Mouse (Mus musculus) intestine, embryonic 15.5 days (tissue): ENCODE measurements around the gene Cmya5. TPM values are rescaled to one million over a fixed set of nuclear protein-coding genes. Genes with fewer than 3 reads are reported as not detected.
"Not testable (repeated sequence)": the region's sequence is repeated elsewhere in the genome, so short reads cannot be mapped to it uniquely, and the experiment has no call there.

Experiments
- ATAC-seq: fragments of 200-750 bp; cut with Nextera tagmentation; 2 replicates; pipeline ENCODE4 v1.8.0; 2017; ENCODE audit warnings: moderate TSS enrichment, moderate library complexity
- H3K27ac ChIP-seq: fragments of 300-500 bp; sonication (generic); 2 replicates; pipeline ENCODE4 v1.5.1; 2015; ENCODE audit warnings: mild to moderate bottlenecking, inconsistent platforms
- H3K27me3 ChIP-seq: fragments of 300-500 bp; sonication (generic); replicated peaks from 2 replicates; pipeline ENCODE4 v1.6.1; 2015; ENCODE audit warnings: inconsistent platforms
- H3K36me3 ChIP-seq: fragments of 300-500 bp; sonication (generic); 2 replicates; pipeline ENCODE4 v1.6.1; 2015; ENCODE audit warnings: inconsistent platforms
- H3K4me1 ChIP-seq: fragments of 300-500 bp; sonication (generic); replicated peaks from 2 replicates; pipeline ENCODE4 v1.6.1; 2015; ENCODE audit warnings: inconsistent platforms
- H3K4me2 ChIP-seq: fragments of 300-500 bp; sonication (generic); replicated peaks from 2 replicates; pipeline ENCODE4 v1.6.1; 2015; ENCODE audit warnings: mild to moderate bottlenecking, inconsistent platforms
- H3K4me3 ChIP-seq: fragments of 300-500 bp; sonication (generic); replicated peaks from 2 replicates; pipeline ENCODE4 v1.5.1; 2015; ENCODE audit warnings: inconsistent platforms
- H3K9ac ChIP-seq: fragments of 300-500 bp; sonication (generic); 2 replicates; pipeline ENCODE4 v1.6.1; 2015; ENCODE audit warnings: inconsistent platforms
- H3K9me3 ChIP-seq: fragments of 300-500 bp; sonication (generic); 2 replicates; pipeline ENCODE4 v1.6.1; 2016; ENCODE audit warnings: inconsistent platforms
- WGBS: fragments of 180-500 bp; shearing (Covaris S2); methylation state at CpG from one replicate; pipeline ENCODE4 v1.1.7; 2015; 5-methylcytosine and 5-hydroxymethylcytosine counted together
- polyA plus RNA-seq: library from polyadenylated mRNA; unstranded; fragments of >200 nt; fragmentation: Nextera tagmentation; extraction: Ambion mirVana; gene quantifications from 2 replicates; pipeline ENCODE4 v1.2.1, GENCODE M21; 2015

Gene Cmya5
- 0.04 and 0.08 TPM in 2 replicates for polyA plus RNA-seq

- H3K4me3 ChIP-seq: peak within 1 kb of the TSS; percentile 55
- H3K9me3 ChIP-seq: no peaks in the 10 kb centered on the region
- WGBS: 3% methylated on average over 45 of the region's 45 CpGs
- no peaks in the 10 kb centered on the region for H3K27me3 ChIP-seq
- H3K27ac ChIP-seq: peak within 1 kb of the TSS; percentile 70
- peak; percentile 97 for ATAC-seq
- H3K4me2 ChIP-seq: peak within 1 kb of the TSS; percentile 96
- peaks cover 5% of the 10 kb centered on the region; the same call in 1 of the 2 replicates for H3K4me1 ChIP-seq
- no peaks in the 10 kb centered on the region for H3K36me3 ChIP-seq
- H3K9ac ChIP-seq: peak within 1 kb of the TSS; percentile 51
These were observed at the start of gene Cmya5 for GRCm38 (mm10) chr13:93144336-93145167. Cmya5 (minus strand) TSS chr13:93144724.

DNA sequence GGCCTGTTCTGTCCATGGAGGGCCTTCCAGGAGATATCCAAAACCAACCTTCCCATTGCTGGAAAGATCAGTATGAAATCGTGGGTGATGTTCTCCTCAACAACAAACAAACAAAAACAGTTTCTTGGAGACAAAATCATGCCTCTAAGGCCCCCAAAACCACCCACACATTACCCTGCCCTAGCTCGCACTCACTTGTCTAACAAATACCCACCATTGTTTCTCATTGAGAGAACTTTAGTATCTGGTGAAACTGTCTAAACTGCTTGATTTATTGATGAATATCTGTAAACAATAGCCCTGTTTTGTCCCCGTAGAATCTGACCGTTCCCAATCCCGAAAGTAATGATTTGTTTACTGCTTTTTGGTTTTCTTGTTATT is 48.1 kb upstream of the Cmya5 start:
- peak overlapping the region; percentile 52; the same call in 1 of the 2 replicates for H3K27ac ChIP-seq
- H3K4me3 ChIP-seq: peak overlapping the region; percentile 76
- no peaks in the 10 kb centered on the region; the same call in 1 of the 2 replicates for H3K4me1 ChIP-seq
- no peaks in the 10 kb centered on the region for H3K36me3 ChIP-seq
- 53% methylated on average over 5 of the region's 5 CpGs for WGBS
- no peak for ATAC-seq
- peak overlapping the region; percentile 68 for H3K4me2 ChIP-seq
- H3K27me3 ChIP-seq: no peaks in the 10 kb centered on the region
- H3K9ac ChIP-seq: peak overlapping the region; percentile 39; the same call in 1 of the 2 replicates
- no peaks in the 10 kb centered on the region for H3K9me3 ChIP-seq

DNA sequence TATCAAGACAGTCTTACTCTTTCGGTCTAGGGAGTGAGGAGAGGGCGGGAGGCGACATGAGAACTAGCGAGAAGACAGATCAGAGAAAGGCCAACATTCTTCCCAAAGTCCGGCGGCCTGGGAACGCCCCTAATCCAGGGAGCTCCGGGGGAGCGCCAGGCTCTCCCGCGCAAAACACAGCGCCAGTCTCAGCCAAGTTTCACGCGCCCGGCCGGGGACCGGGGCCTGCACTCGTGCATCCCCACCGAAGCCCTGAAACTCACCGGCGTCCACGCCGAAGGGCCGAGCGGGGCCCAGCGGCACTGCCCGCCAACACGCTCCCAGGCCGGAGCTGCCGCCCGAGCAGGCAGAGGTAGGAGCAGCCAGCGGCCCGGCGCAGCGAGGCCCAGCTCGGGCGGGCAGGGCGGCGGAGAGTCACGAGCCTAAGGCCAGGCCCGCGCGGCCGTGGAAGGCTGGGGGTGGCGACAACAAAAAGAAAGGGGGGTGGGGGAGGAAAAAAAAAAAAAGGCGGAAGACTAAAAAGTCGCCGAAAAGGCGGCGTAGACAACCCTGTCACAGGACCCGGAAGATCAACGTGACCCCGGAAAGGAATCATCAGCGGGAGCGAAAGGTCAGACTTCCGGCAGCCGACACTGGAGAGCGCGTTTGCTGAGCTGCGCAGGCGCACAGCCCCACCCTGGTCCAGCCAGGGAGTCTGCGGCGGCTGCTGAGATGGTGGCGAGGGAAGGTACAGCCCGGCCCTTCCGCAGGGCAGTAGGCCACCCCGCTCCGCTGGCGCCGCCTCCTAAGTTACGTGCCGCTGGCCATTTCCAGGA is 47.5 kb upstream of the Cmya5 start, which contains the start of gene Tent2:
Tent2 (minus strand) TSS at position 555 of the 815 bp plus-strand sequence.
- no peaks in the 10 kb centered on the region; the same call in 1 of the 2 replicates for H3K4me1 ChIP-seq

GRCm38 (mm10) chr13:93189416-93189815 is 44.9 kb upstream of the Cmya5 start:
- H3K4me2 ChIP-seq: no peak overlapping the region
- ATAC-seq: no peak
- no peaks in the 10 kb centered on the region for H3K27me3 ChIP-seq
- no peak overlapping the region for H3K27ac ChIP-seq
- H3K9ac ChIP-seq: no peak overlapping the region
- 72% methylated on average over 2 of the region's 2 CpGs for WGBS
- no peaks in the 10 kb centered on the region; the same call in 1 of the 2 replicates for H3K4me1 ChIP-seq
- no peak overlapping the region for H3K4me3 ChIP-seq
- H3K36me3 ChIP-seq: no peaks in the 10 kb centered on the region; the same call in 1 of the 2 replicates
- H3K9me3 ChIP-seq: no peaks in the 10 kb centered on the region

More for the DNA sequence above, 47.5 kb upstream of the Cmya5 start, which contains the start of gene Tent2:
- peak within 1 kb of the TSS; percentile 76 for H3K4me3 ChIP-seq
- ATAC-seq: peak; percentile 99
- peak within 1 kb of the TSS; percentile 94 for H3K9ac ChIP-seq
- WGBS: under 1% methylated on average over 70 of the region's 72 CpGs
- peak within 1 kb of the TSS; percentile 68 for H3K4me2 ChIP-seq
- H3K27me3 ChIP-seq: no peaks in the 10 kb centered on the region
- H3K36me3 ChIP-seq: no peaks in the 10 kb centered on the region
- no peaks in the 10 kb centered on the region for H3K9me3 ChIP-seq
- H3K27ac ChIP-seq: peak within 1 kb of the TSS; percentile 96

DNA sequence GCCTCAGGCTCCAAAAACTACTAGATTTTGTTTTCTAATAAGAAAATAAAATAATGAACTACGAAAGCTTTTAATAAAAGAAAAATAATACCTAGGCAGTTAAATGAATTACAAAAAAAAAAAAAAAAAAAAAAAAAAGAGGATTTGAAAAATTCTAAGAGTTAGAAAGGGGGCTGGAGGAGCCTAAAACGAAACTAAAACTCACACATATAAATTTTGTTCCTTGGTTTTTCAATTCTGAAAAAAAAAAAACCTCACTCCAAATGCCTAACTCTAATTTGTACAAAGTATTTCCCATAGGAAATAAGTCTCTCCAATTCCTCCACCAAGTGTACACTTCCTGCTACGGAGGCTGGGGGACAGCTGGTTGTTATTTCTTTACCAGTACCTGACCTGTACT is 44.2 kb upstream of the Cmya5 start:
- Histone ChIP-seq H3K4me2 (no peak overlapping the region), H3K27me3 (no peaks in the 10 kb centered on the region), H3K4me3 (no peak overlapping the region), H3K9me3 (no peaks in the 10 kb centered on the region), H3K27ac (no peak overlapping the region), H3K4me1 (no peaks in the 10 kb centered on the region; the same call in 1 of the 2 replicates), H3K36me3 (no peaks in the 10 kb centered on the region; the same call in 1 of the 2 replicates), H3K9ac (no peak overlapping the region)
- ATAC-seq: no peak
- 80% methylated on average over 3 of the region's 3 CpGs for WGBS

- not testable (repeated sequence) for H3K9me3 ChIP-seq, H3K27ac ChIP-seq, H3K27me3 ChIP-seq, H3K4me1 ChIP-seq, H3K4me2 ChIP-seq, H3K4me3 ChIP-seq, ATAC-seq, H3K36me3 ChIP-seq, H3K9ac ChIP-seq
- 93% methylated on average over 5 of the region's 5 CpGs for WGBS
These were observed 43.3 kb upstream of the Cmya5 start for GRCm38 (mm10) chr13:93187792-93188191.

DNA sequence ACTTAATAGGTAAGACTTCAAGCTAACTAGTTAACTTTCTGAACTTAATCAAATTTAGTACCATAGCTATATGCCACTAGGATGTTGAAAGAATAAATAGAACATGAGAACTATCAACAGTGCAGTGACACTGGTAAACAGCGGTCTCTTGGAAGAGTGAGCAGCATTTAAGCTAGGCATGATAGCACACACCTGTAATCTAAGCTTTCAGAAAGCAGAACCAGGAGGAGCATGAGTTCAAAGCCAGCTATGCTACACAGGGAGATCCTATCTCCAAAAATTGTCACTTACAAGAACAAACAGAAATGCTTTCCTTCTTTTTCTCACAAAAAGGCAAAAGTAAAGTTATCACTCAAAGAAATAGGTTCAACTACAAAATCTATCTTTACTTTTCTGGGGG is 35.8 kb upstream of the Cmya5 start:
- no peaks in the 10 kb centered on the region for H3K27me3 ChIP-seq
- no peak overlapping the region for H3K4me2 ChIP-seq
- no peaks in the 10 kb centered on the region for H3K9me3 ChIP-seq
- ATAC-seq: no peak
- no peak overlapping the region for H3K4me3 ChIP-seq
- H3K9ac ChIP-seq: no peak overlapping the region
- H3K36me3 ChIP-seq: peaks cover 3% of the 10 kb centered on the region; the same call in 1 of the 2 replicates
- H3K4me1 ChIP-seq: no peaks in the 10 kb centered on the region
- WGBS: 98% methylated on average over 1 of the region's 1 CpGs
- no peak overlapping the region for H3K27ac ChIP-seq

DNA sequence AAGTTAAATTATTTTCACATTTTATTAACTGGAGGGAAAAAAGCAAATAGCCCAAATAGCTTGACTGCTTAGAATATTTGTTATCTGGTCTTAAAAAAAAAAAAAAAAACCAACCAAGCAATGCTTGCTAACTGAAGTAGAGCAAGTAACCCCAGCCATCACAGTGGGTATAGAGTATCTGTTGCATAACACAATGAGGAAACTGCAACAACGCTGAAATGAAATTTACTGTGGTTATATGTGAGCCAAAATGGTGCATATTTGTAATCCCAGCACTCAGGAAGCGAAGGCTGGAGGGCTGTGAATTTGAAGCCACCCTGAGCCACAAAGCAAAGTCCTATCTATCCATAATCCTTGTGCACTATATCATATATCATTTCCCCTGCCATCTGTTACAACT is 35.0 kb upstream of the Cmya5 start:
- Histone ChIP-seq H3K27ac (no peak overlapping the region), H3K9ac (no peak overlapping the region), H3K27me3 (no peaks in the 10 kb centered on the region), H3K4me3 (no peak overlapping the region), H3K36me3 (0 out of 2 replicates have a peak, but pooled peaks cover 3% of the 10 kb centered on the region), H3K4me1 (no peaks in the 10 kb centered on the region), H3K9me3 (no peaks in the 10 kb centered on the region), H3K4me2 (no peak overlapping the region)
- no peak for ATAC-seq
- WGBS: 87% methylated on average over 2 of the region's 2 CpGs

- Histone ChIP-seq H3K4me2 (no peak overlapping the region), H3K9me3 (no peaks in the 10 kb centered on the region), H3K36me3 (peaks cover 9% of the 10 kb centered on the region; the same call in 1 of the 2 replicates), H3K27ac (no peak overlapping the region), H3K4me1 (no peaks in the 10 kb centered on the region), H3K27me3 (no peaks in the 10 kb centered on the region), H3K4me3 (no peak overlapping the region), H3K9ac (no peak overlapping the region)
- ATAC-seq: no peak
These were observed 33.0 kb upstream of the Cmya5 start for GRCm38 (mm10) chr13:93177571-93177970.

GRCm38 (mm10) chr13:93163303-93163702 is 18.8 kb upstream of the Cmya5 start:
- Histone ChIP-seq H3K4me3 (no peak overlapping the region), H3K4me1 (no peaks in the 10 kb centered on the region), H3K4me2 (no peak overlapping the region), H3K9me3 (no peaks in the 10 kb centered on the region), H3K36me3 (0 out of 2 replicates have a peak, but pooled peaks cover 6% of the 10 kb centered on the region), H3K27me3 (no peaks in the 10 kb centered on the region), H3K27ac (no peak overlapping the region), H3K9ac (no peak overlapping the region)
- no peak for ATAC-seq
- 93% methylated on average over 4 of the region's 4 CpGs for WGBS

DNA sequence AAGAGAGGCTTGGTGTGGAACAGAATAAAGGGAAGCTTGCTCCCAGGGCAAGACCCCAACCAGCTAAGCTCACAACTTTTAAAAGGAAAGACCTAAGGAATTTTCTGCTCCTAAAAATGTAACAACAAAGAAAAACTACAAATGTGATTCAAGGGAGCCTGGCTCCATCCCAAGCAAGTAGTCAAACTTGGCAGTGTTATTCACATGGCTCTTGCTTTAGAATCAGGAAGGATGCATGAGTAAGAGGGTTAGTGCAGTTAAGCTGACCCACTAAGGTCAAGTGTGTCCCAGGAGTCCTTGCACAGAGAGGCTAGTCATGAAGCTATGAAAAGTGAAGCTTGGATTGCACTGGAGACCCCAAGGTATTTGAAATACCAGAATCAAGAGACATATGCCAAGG is 17.9 kb upstream of the Cmya5 start:
- Histone ChIP-seq H3K27ac (no peak overlapping the region), H3K9me3 (no peaks in the 10 kb centered on the region), H3K4me1 (no peaks in the 10 kb centered on the region), H3K36me3 (0 out of 2 replicates have a peak, but pooled peaks cover 6% of the 10 kb centered on the region), H3K4me3 (no peak overlapping the region), H3K27me3 (no peaks in the 10 kb centered on the region), H3K4me2 (no peak overlapping the region), H3K9ac (no peak overlapping the region)
- no peak for ATAC-seq

- H3K9me3 ChIP-seq: no peaks in the 10 kb centered on the region
- H3K4me1 ChIP-seq: no peaks in the 10 kb centered on the region
- H3K4me3 ChIP-seq: no peak overlapping the region
- H3K27ac ChIP-seq: no peak overlapping the region
- no peak for ATAC-seq
- 92% methylated on average over 6 of the region's 6 CpGs for WGBS
- H3K36me3 ChIP-seq: peaks cover 6% of the 10 kb centered on the region; the same call in 1 of the 2 replicates
- no peak overlapping the region for H3K4me2 ChIP-seq
- no peak overlapping the region for H3K9ac ChIP-seq
- H3K27me3 ChIP-seq: no peaks in the 10 kb centered on the region
These were observed 13.7 kb upstream of the Cmya5 start for GRCm38 (mm10) chr13:93158261-93158660.
